Mouse (Mus musculus): ENCODE results near the gene Ehd2.
A peak's percentile ranks its signal among the peaks of the same experiment; 100 is the strongest.

The Ehd2 gene

GRCm38 (mm10) chr7:15974712-15975111 lies 7.3 kb upstream of the Ehd2 start:
- DNase-seq (ENCODE audit: low spot score), result peak; percentile 68

DNA sequence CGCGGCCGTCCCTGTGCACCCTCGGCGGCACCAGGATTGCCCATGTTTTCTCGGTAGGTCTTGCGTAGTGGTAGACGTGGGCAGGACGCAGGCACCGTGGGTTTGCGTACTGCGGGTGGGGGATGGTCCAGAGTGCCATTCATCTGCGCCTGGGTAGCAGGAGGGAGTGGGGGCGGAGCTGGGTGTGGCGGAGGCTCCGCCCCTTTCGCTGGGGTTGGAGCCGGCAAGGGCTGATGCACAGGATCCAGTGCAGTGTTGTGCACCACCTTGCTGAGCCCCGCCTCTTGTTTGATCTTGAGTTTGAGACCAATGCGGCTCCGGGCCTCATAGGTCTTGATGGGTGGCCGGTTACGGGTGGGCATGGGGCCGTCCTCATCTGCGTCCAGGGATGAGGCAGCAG lies 4.9 kb upstream of the Ehd2 start:
- DNase-seq (ENCODE audit: low spot score), result no peak

DNA sequence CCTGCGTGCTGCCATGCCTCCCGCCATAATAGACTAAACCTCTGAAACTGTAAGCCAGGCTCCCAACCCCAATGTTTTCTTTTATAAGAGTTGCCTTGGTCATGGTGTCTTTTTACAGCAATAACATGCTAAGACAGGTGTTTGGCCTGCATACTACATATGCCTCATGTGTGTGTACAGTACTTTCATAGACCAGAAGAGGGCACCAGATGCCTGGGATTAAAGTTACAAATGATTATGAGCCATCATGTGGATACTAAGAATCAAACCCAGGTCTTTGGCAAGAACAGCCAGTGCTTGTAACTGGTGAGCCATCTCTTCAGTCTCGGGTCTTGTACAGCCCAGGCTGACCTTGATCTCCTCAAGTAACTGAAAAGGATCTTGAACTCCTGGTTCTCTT lies 2.3 kb upstream of the Ehd2 start:
- no peak for DNase-seq (ENCODE audit: low spot score)

DNA sequence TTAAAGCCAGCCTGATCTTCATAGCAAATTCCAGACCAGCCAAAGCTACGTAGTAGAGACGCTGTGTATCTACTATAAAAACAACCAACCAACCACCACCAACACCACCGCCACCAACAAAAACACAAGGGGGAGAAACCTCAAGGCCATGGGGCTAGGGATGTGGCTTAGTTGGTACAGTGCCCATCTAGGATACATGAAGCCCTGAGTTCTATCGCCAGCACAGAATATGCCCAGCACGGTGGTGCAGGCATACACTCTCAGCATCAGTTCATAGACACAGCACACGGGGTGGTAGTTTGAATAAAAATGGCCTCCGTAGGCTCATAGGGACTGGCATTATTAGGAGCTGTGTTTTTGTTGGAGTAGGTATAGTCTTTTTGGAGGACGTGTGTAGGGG lies 955 bp upstream of the Ehd2 start:
- no peak for DNase-seq (ENCODE audit: low spot score)

- DNase-seq (ENCODE audit: low spot score), result no peak
These were observed 878 bp downstream of the Ehd2 start for GRCm38 (mm10) chr7:15966489-15966888.

DNA sequence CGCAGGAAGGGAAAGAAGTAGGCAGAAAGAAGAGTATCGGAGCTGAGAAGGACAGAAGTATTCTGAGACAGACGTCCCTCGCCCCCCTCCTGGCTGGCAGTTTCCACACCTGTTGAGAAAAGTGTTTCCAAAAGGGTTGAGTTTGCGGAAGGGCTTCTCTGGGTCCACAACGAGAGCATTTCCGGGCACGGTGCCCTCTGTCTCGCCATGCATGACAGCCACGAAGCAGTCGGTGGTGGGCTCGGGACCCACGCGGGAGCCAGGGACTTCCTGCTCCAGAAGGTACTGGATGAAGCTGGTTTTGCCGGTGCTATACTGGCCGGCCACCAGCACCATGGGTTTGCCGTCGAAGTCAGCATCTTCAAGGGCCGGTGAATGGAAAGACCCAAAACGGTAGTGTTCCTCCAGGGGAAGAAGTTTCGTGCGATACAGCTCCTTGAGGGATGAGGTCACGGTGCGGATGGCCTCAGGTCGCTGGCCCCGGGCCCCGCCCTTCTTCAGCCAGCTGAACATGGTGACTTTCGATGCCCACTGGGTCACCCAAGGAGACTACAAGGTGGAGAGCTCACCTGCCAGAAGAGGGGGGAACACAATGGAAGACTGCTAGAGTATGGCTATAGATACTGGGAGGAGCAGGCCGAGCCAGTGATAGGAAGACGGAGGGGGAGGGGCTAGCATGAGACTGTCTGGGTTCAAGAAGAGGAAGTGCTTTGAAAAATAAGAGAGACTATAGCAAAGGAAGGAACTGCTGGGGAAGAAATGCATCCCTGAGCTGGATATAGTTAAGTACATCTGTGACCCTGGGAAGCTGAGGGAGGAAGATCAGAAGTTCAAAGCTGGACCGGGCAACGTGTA lies 3.3 kb downstream of the Ehd2 start:
- DNase-seq (ENCODE audit: low spot score), result no peak

DNA sequence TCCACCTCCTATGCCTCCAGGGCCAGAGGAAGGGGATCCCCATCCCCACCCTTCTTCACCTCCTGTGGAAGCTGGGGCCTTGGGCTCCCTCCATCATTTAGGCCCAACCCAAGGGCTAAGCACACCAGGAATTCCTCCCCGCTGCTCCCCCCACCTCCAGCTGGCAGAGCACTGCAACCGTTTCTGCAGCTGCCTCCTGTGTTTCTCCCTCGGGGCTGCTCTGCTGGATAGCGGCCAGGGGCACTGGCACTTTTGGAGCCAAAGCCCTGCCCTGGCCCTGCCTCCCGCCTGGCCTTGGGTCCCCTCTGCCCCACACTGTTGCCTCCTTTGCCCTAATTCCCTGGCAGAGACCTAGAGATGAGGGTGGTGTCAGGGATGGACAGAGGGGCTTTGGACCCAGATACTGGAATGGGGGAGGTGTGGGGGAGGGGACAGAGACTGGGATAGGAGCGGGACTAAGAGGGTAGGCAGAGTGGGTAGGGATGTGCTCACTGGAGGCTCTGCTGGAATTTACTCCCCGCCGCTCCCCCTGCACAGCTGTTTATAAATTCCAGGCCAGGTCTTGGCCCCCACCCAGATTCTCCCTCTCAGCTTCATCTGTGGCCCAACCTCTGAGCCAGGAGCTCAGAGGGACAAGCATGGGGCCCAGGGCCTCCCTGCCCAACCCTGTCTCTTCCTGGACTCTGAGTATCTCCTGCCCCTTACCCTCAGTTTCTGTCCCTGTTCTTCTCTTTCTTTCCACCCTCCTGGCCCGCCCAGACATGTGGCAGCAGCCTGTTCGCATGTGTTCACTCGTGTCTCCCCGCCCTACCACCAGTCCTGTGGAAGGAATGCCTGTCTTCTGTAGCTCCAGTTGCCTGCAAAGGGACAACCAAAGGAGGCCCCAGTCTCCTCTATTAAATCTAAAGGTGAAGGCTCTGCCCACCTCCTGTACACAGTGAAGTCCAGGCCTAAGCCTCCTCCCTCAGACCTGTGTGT lies 4.8 kb downstream of the Ehd2 start:
- DNase-seq (ENCODE audit: low spot score), result peak; percentile 35

DNA sequence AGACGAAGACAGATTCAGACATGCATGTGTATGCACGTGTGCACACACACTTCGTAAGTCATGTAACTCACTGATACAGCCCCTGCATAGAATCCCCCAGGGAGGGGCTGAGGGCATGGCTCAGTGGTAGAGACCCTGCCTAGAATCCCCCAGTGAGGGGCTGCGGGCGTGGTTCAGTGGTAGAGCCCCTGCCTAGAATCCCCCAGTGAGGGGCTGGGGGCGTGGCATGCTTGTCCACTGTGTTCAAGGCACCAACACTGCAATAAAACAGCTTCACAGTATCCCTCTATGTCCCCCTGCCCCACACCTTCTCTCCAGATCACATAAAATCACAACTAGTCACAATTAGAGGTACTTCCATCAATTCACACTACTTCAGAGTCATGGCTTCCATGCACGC lies 5.6 kb downstream of the Ehd2 start:
- DNase-seq (ENCODE audit: low spot score), result no peak

DNA sequence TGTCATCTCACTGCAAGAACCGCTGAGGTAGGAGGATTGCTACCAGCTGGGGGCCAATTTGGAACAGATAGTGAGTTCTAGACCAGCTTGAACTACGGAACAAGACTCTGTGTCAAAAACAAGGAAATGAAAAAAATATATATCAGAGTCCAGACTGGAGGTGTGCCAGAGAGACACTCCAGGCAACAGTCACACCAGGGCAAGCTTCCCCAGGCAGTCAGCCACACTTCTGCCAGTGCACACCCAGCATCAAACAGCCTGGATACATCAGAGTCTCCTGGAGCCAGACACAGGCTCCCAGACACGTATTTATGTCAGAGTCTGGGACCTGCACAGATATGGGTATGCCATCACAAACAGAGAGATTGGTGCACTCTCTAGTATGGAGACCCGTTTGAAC lies 6.1 kb downstream of the Ehd2 start:
- DNase-seq (ENCODE audit: low spot score), result no peak

- DNase-seq (ENCODE audit: low spot score), result peak; percentile 51
These were observed 6.7 kb downstream of the Ehd2 start for GRCm38 (mm10) chr7:15960691-15961090.

- no peak for DNase-seq (ENCODE audit: low spot score)
These were observed 11.2 kb downstream of the Ehd2 start for GRCm38 (mm10) chr7:15956143-15956542.

- no peak for DNase-seq (ENCODE audit: low spot score)
These were observed 11.9 kb downstream of the Ehd2 start for GRCm38 (mm10) chr7:15955509-15955908.

- peak; percentile 69 for DNase-seq (ENCODE audit: low spot score)
These were observed 12.4 kb downstream of the Ehd2 start for GRCm38 (mm10) chr7:15954978-15955443.

DNA sequence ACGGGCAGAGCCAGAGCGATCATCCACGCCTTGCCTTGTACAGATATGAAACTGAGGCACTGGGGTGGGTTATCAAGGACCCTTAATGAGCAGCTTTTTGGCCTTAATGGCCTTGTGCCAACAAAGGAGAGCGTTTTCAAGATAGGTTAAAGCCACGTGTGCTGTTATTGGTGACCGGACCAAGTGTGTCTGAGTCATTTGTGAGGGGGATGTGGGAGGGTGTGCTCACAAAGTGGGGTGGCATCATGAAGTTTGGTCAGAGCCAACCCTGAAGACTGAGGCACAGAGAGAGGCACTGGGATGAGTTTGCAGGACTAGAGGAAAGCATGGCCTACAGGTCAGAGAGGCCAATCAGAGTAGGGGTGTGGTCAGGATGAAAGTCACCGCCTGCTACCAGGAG lies 12.9 kb downstream of the Ehd2 start:
- DNase-seq (ENCODE audit: low spot score), result no peak

DNA sequence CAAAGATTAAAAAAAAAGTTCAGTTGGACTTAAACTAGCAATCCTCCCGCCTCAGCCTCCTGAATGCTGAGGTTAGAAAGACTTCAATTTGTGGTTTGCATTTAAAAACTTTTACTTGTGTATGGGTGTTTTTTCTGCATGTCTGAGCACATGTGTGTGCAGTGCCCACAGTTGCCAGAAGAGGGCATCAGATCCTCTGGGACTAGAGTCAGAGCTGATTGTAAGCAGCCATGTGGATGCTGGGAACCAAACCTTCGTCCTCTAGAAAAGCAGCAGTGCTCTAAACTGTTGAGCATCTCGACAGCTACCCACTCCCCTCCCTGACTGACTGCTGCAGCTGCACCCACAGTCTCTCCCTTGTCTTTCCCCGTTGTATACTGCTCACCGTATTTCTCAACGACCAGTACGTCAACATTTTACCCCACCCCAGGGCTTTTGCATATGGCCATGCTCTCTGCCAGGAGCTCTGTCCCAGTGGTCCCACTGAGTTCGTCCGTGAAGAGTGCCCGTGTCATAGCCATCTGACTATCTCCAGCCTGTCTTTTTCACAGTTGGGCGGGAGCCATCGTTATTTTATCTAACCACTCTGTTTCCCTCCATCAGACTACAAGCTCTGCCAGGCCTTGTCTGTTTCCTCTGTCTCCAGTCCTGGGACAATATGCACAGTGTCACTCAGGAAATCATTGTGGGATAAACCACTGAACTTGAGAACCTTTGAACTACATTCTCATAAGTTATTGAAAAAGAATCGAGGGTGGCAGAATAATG lies 13.9 kb downstream of the Ehd2 start:
- no peak for DNase-seq (ENCODE audit: low spot score)

DNA sequence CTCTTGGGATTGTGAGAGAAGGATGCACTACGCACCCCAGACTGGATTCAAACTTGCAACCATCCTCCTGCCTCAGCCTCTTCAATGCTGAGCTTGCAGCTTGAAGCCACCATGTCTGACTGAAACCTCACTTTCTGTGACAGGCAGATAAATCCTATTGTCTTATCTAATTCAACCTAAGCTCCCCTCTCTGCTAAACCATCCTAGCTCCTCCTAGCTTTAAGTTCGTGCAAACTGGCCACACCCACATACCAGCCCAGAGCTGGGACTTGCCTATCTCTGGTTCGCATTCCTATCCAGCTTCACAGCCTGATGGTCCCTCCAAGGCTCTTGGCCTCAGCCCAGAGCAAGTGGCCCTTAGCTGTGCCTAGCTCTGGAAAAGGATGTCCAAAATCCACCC lies 15.0 kb downstream of the Ehd2 start:
- no peak for DNase-seq (ENCODE audit: low spot score)

DNA sequence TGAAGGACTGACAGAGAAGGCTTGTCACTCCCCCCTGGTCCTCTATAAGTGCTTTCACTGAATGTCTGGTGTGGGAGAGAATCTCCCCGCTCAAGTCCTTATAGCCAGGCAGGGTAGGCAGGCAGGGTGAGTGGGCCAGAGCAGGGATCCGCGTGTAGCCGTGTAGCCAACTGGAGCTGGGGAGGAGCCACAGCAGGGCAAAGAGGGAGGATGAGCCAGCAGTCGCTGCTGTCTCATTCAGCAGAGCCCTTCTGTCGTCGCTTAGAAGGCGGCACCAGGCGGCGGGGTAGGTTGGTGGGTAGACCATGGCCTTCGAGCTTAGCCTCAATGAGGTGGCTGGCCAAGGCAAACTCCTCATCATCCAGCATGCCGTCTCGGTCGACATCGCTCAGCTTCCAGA lies 17.4 kb downstream of the Ehd2 start:
- no peak for DNase-seq (ENCODE audit: low spot score)

GRCm38 (mm10) chr7:15949216-15949790 lies 18.1 kb downstream of the Ehd2 start:
- DNase-seq (ENCODE audit: low spot score), result no peak

GRCm38 (mm10) chr7:15948381-15948941 lies 18.9 kb downstream of the Ehd2 start:
- peak; percentile 86 for DNase-seq (ENCODE audit: low spot score)

DNA sequence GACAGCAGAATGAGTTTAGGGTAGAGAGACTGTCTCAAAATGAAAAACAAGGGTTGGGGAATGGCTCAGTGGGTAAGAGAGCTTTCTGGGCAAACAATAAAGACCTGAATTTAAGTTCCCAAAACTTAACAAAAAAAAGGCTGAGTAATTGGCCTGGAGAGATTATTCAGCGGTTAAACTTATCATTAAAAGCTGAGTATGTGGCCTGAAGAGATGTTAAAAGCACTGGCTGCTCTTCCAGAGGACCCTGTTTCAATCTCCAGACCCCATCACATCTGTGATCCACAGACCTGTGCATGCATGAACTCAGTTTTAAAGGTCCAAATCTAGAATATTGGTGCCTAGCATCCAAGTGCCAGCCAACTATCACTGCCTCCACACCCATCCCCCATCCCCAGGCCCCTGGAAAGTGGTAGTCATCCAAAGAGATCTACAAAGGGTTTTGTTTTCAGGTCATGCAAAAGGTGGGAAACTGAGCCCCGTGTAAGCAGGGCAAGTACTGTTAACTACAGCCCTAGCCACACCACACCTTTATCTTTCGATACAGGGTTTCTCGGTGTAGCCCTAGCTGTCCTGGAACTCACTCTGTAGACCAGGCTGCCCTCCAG lies 19.6 kb downstream of the Ehd2 start:
- no peak for DNase-seq (ENCODE audit: low spot score)

Data from retina, embryonic 14.5 days (tissue).